Mouse (Mus musculus) E14TG2a.4 (cell line): ENCODE results near the gene Ckm.

Experiments used
- CTCF ChIP-seq: conservative IDR thresholded peaks from 2 replicates; pipeline ENCODE4 v1.5.1; 2014; ENCODE audit warnings: low read length
- NANOG ChIP-seq: IDR thresholded peaks from 2 replicates; pipeline ENCODE4 v1.6.1; 2014; ENCODE audit warnings: borderline replicate concordance, low read length, mixed read lengths
- POU5F1 ChIP-seq: IDR thresholded peaks from 2 replicates; pipeline ENCODE4 v1.6.1; 2014; ENCODE audit warnings: low read length, borderline replicate concordance

GRCm38 (mm10) chr7:19461488-19461887, 56.9 kb downstream of the Ckm start:
- peak; percentile 94 for TF ChIP-seq CTCF
- TF ChIP-seq NANOG, result no peak
- no peak for TF ChIP-seq POU5F1
